Mouse (Mus musculus): ENCODE measurements around the gene Psmb11. TPM values are rescaled to one million over a fixed set of nuclear protein-coding genes. Genes with fewer than 3 reads are reported as not detected.

The Psmb11 gene
- not detected for total RNA-seq (2023)

GRCm38 (mm10) chr14:54621133-54621532 is at the start of gene Psmb11:
Gene Psmb11 (plus strand): TSS chr14:54621433.

GRCm38 (mm10) chr14:54577089-54577982 is 43.9 kb upstream of the Psmb11 start, which contains the start of gene Ajuba:
Gene Ajuba (minus strand): TSS chr14:54577558.

GRCm38 (mm10) chr14:54605752-54606321 is 15.4 kb upstream of the Psmb11 start, which contains the start of gene 4931414P19Rik:
Gene 4931414P19Rik (minus strand): TSS chr14:54605993.

GRCm38 (mm10) chr14:54617897-54618365 is 3.3 kb upstream of the Psmb11 start, which contains the start of gene Psmb5:
Gene Psmb5 (minus strand): TSS chr14:54618022.

GRCm38 (mm10) chr14:54640946-54641304 is 19.7 kb downstream of the Psmb11 start, which contains the start of gene Gm17606:
Gene Gm17606 (plus strand): TSS chr14:54640952.

GRCm38 (mm10) chr14:54641305-54641969 is 20.2 kb downstream of the Psmb11 start, which contains the start of gene Cdh24:
Gene Cdh24 (minus strand): TSS chr14:54641364.

Other genes with a start within 250 kb of the Psmb11 start
- 10 to 100 TPM; 18.2 to 18.9 TPM for gene Slc7a7, start 203.7 kb upstream of the Psmb11 start, total RNA-seq (2023)
- gene Mrpl52, start 194.5 kb upstream of the Psmb11 start, total RNA-seq (2023) = 10 to 100 TPM; 24.7 to 27.8 TPM
- 1 to 10 TPM in 1 of 2 experiments, under 1 TPM in 1; 0.37 to 1.3 TPM for gene Mmp14, start 189.8 kb upstream of the Psmb11 start, total RNA-seq (2023)
- 10 to 100 TPM; 85.2 to 89.5 TPM for gene Lrp10, start 157.3 kb upstream of the Psmb11 start, total RNA-seq (2023)
- gene Rem2, start 145.3 kb upstream of the Psmb11 start, total RNA-seq (2023) = not detected
- 10 to 100 TPM; 13.9 to 15.9 TPM for gene Prmt5, start 103.9 kb upstream of the Psmb11 start, total RNA-seq (2023)
- 10 to 100 TPM; 20.7 to 27.9 TPM for gene Haus4, start 66.8 kb upstream of the Psmb11 start, total RNA-seq (2023)
- under 1 TPM; 0.15 to 0.24 TPM for gene Ajuba, start 43.9 kb upstream of the Psmb11 start, total RNA-seq (2023)
- gene 4931414P19Rik, start 15.4 kb upstream of the Psmb11 start, total RNA-seq (2023) = 1 to 10 TPM; 4.2 to 4.5 TPM
- gene Psmb5, start 3.4 kb upstream of the Psmb11 start, total RNA-seq (2023) = 10 to 100 TPM; 59.5 to 64.2 TPM
- gene Gm17606, start 19.5 kb downstream of the Psmb11 start, total RNA-seq (2023) = not detected
- gene Cdh24, start 19.9 kb downstream of the Psmb11 start, total RNA-seq (2023) = 1 to 10 TPM; 2.1 to 2.4 TPM
- gene 1700123O20Rik, start 64.8 kb downstream of the Psmb11 start, total RNA-seq (2023) = 10 to 100 TPM; 28.6 to 30.0 TPM
- gene Acin1, start 65.5 kb downstream of the Psmb11 start, total RNA-seq (2023) = 100 to 1,000 TPM; 231 to 260 TPM
- gene Gm29776, start 77.4 kb downstream of the Psmb11 start, total RNA-seq (2023) = under 1 TPM; 0.31 to 0.38 TPM
- gene Cebpe, start 90.7 kb downstream of the Psmb11 start, total RNA-seq (2023) = 100 to 1,000 TPM; 146 to 191 TPM
- gene Slc7a8, start 160.5 kb downstream of the Psmb11 start, total RNA-seq (2023) = 1 to 10 TPM; 5.3 to 5.6 TPM
- not detected for gene Rnf212b, start 192.7 kb downstream of the Psmb11 start, total RNA-seq (2023)
- gene Homez, start 249.5 kb downstream of the Psmb11 start, total RNA-seq (2023) = 10 to 100 TPM; 12.0 to 12.3 TPM